Mouse (Mus musculus) yolk sac, embryonic 10.5 days (tissue): Measurements from ENCODE around the gene Klhl28.
A peak's percentile ranks its signal among the peaks of the same experiment; 100 is the strongest.

ENCODE experiments used
- DNase-seq: peaks from one replicate; pipeline ENCODE4 v3.0.0-alpha.2; 2017; ENCODE audit warnings: low spot score

The Klhl28 gene

GRCm38 (mm10) chr12:64965124-64966026, at the start of gene Klhl28, which contains the start of gene Togaram1:
Gene Klhl28 (minus strand): TSS chr12:64965534.
Gene Togaram1 (plus strand): TSS chr12:64965804.
- DNase-seq = peak; percentile 99

DNA sequence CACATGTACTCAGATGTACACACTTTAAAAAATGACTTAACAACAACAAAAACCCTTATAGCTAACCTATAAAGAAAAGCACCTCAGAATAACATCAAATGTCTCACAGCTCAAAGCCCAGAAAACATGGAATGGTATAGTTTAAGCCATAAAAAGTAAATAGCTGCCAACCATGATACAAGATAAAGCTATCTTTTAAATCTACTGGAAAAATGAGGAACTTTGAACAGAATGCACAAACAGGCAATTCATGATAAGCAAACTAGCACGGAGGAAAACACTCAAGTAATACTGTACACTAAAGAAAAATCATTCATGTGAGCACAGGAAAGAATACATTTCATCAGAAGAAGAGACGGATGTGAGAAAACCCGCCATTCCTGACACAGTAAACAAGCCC, 42.4 kb upstream of the Klhl28 start:
- DNase-seq = no peak

- DNase-seq = no peak
These were observed 12.2 kb upstream of the Klhl28 start for GRCm38 (mm10) chr12:64977518-64977917.

DNA sequence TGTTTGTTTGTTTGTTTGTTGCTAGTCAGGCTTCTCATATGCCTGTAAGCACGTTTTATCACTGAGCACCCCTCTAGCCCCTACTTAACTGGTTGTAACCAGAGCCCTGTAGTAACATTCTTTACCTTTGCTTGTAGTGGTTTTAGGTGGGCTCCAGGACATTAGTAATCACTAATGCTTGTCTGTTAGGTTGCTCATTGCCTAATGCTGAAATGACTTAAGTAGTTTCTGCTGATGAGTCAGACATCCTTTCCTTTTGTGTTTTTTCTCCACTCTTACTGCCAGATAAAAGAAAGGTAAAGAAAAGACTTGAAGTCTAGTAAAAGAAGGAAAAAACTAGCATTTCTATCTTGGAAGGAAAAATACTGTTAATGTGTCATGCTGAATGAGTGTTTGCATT, 10.9 kb upstream of the Klhl28 start:
- no peak for DNase-seq

GRCm38 (mm10) chr12:64975558-64975957, 10.2 kb upstream of the Klhl28 start:
- DNase-seq = no peak

DNA sequence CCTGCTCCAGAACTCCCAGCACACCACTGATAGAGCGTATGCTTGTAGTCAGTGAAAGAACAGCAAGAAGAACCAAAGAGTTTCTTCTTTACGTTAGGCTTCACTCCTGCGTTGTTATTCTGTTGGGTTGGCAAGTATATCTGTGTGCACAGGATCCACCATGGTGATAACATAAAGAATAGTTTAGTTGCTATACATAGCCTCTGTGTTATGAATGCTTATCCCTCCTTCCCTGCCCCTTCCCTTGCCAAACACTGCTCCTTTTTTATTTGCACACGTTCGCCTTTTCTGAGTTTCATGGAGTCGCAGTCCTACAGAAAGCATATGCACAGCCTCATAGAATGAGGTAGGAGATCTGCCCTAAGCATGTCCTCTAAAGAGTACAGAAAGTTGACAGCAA, 6.7 kb upstream of the Klhl28 start:
- DNase-seq = no peak

DNA sequence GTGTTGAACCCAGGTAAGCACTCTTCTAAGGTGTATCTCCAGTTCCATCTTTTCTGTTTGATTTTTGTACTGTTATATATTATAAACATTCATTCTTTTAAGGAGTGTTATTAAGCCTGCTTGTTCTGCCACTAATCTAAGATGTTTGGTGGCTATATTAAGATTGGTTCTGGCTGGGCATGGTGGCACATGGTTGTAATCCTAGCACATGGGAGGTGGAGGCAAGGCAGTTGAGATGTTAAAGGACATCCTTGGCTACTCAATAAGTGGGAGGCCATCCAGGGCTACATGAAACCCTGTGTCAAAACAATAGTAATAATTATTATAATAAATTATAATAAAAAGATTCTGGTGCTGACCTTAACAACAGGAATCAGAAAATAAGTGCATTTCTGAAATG, 6.1 kb upstream of the Klhl28 start:
- DNase-seq = no peak

GRCm38 (mm10) chr12:64968067-64968466, 2.7 kb upstream of the Klhl28 start:
- no peak for DNase-seq

GRCm38 (mm10) chr12:64967470-64967869, 2.1 kb upstream of the Klhl28 start:
- peak; percentile 19 for DNase-seq

GRCm38 (mm10) chr12:64966652-64967435, 1.5 kb upstream of the Klhl28 start:
- DNase-seq = no peak

DNA sequence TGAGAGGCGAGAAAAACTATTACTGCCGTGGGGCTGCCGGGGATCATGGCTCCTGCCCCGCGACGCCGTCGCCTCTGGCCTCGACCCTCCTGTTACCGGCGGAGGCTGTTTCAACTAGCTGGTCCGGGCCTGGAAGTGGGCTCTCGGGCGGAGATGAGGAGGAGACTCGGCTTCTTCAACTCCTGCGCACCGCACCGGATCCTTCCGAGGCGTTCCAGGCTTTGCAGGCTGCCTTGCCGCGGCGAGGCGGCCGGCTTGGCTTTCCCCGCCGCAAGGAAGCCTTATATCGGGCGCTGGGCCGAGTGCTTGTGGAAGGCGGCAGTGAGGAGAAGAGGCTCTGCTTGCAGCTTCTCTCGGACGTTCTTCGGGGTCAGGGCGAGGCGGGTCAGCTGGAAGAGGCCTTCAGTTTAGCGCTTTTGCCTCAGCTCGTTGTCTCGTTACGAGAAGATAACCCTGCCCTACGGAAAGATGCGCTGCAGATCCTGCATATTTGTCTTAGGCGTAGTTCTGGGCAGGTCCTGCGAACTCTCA, 832 bp upstream of the Klhl28 start:
- DNase-seq = peak; percentile 48

DNA sequence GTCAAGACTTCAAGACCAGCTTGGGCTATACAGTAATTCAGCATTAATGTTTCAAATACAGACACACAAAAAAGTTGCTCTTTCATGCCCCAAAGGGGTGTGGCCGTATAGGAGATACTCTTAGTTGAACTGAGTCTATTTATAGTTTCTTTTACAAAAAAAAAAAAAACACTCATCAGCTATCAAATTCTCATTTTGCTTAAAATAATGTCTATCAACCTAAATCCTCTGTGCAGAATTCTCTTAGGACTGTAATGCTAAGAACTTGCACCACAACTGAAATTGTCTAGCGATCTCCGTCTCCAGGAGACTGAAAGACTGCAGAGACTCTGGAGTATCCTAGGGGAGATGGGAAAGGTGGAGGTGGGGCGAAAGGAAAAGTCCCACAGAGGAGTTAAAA, 774 bp downstream of the Klhl28 start:
- no peak for DNase-seq

DNA sequence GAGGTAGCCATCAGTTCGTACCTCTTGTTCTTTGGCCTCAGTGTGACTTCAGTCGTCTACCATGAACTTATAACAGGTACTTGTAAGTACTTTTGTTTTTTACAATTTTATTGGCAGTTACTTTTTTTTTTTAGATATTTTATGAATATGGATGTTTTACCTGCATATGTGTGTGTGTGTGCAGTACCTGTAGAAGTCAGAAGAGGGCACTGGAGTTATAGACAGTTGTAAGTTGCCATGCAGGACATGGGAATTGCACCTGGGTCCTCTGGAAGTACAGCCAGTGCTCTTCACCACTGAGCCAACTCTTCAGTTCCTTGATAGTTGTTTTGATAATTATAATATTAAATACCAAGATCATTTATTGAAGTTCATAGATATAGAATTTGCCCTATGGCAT, 27.8 kb downstream of the Klhl28 start:
- DNase-seq = no peak

- DNase-seq = peak; percentile 96
These were observed 47.5 kb downstream of the Klhl28 start, which contains the start of gene Gm527 for GRCm38 (mm10) chr12:64917578-64918471. Gene Gm527 (plus strand): TSS chr12:64917906.

DNA sequence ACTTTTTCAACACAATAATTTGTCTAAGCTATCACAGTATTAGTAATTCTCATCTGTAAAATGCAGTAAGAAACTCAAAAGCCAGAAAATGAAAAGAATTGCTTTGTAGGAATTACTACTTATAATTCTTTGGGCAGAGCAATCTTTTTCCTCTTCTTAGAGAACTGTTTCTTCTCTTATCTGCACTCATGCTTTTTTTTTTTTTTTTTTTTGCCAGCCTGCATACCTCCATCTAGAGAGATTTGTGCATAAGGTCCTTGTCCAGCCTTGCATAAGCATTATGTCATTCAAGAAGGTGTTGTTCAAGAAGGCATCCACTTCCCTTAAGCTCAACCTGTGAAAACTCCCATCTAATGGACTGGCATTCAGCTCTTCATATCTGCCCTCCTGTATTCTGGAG, 48.6 kb downstream of the Klhl28 start:
- no peak for DNase-seq

GRCm38 (mm10) chr12:64912996-64913395, 52.3 kb downstream of the Klhl28 start:
- no peak for DNase-seq

DNA sequence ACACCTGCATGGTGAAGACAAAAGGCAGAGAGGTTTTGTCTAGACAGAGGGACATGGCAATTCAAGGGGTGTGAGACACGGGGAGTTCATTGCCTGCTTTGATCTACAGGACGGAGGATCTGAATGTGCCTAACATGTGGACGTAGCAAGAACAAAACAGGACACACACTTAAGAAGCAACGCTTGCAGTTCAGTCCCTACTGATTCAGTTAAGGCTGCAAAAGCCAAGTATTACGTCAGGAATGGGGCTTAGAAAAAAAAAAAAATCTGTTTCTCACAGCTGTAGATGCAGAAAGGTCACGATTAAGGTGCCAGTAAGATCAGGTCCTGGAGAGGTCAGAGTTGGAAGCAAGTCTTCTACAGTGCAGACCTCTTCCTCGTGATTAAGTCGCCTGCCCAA, 62.1 kb downstream of the Klhl28 start:
- no peak for DNase-seq

DNA sequence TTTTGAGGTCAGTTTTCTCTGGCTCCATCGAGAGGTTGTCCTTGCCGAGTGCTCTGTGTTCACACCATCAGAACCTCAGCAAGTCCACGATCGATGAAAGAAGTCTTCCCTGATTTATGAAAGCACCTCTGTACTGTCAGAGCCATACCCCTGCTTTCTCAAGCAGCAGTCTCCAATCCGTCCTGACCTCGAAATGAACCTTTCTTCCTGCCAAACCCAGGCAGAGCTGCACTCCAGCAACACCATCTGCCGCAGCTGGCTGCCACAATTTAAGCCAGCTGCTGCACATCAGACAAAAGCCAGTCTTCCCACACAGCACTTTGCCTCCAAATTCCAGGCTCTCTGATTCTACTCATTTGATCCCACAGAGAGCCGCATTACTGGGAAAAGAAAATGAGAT, 62.8 kb downstream of the Klhl28 start:
- peak; percentile 48 for DNase-seq

GRCm38 (mm10) chr12:64897060-64897730, 68.1 kb downstream of the Klhl28 start:
- no peak for DNase-seq
